Mouse (Mus musculus) right cerebral cortex, adult 18-20 months (tissue): ENCODE results near the gene Olfr671.
"Not testable (repeated sequence)": the region's sequence is repeated elsewhere in the genome, so short reads cannot be mapped to it uniquely, and the experiment has no call there.

Experiments
- DNase-seq: peaks from one replicate; pipeline ENCODE4 v3.0.0; 2022; ENCODE audit warnings: mixed read lengths

Olfr671 gene

DNA sequence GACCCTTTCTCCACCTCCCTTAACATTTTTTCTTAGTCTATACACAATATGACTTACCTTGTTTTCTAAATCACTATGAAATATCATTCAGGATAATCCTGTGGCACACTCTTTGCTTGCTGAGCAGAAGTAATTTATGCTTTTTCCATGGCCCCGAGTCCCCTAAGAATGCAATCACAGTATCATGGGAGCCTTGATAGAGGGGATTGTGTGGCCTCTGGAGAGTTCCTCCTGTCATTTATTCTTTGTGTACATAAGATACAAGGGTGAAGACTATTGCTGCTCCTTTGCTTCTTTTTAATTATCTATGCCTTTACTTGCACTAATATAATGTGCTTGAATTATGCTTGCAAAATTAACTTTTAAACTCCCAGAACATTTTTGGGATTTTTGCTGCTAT, at the start of gene Olfr671:
Gene Olfr671, minus strand, starts transcription at position 101 of the 400 bp plus-strand sequence.
- no peak for DNase-seq

DNA sequence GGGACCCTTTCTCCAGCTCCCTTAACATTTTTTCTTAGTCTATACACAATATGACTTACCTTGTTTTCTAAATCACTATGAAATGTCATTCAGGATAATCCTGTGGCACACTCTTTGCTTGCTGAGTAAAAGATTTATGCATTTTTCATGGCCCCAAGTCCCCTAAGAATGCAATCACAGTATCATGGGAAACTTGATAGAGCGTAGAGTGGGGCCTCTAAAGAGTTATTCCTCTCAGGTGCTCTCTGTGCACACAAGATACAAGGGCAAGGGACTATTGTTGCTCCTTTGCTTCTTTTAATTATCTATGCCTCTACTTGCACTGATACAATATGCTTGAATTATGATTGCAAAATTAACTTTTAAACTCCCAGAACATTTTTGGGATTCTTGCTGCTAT, 49.4 kb upstream of the Olfr671 start, which contains the start of gene Olfr675:
Gene Olfr675, minus strand, starts transcription at position 101 of the 400 bp plus-strand sequence.
- DNase-seq: no peak

DNA sequence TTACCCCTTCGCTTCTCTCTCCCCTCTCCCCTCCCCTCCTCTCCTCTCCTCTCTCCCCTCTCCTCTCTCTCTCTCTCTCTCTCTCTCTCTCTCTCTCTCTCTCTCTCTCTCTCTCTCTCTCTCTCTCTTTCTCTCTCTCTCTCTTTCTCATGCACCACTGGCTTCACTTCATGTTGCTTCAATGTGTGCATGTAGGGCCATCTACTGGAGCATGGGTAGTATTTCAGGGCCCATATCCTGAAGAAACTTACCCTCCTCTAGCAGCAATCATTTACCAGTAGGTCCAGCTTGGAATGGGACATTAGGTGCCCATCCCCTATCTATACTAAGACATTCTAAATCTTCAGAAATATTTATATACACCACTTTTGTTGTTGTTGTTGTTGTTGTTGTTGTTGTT, 43.6 kb upstream of the Olfr671 start:
- DNase-seq: no peak

DNA sequence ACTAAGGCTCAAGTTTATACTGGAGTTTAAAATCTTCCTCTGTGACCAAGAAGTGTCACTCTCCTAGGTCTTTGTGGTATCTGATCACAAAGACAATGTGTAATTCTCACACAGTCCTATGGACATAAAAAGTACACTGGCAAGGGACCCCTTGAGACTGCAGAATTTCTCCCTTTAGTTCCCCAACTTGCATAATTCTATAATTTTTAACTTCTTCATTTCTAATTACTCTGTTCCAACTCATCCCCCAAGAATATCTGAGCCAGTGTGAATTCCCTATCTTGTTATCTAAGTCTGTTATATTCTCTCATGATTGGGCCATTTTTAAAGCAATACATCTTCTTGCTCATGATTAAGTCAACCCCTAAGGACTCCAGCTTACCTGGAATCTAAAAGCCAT, 23.0 kb upstream of the Olfr671 start, which contains the start of gene Olfr672:
Gene Olfr672, minus strand, starts transcription at position 101 of the 400 bp plus-strand sequence.
- DNase-seq: no peak

DNA sequence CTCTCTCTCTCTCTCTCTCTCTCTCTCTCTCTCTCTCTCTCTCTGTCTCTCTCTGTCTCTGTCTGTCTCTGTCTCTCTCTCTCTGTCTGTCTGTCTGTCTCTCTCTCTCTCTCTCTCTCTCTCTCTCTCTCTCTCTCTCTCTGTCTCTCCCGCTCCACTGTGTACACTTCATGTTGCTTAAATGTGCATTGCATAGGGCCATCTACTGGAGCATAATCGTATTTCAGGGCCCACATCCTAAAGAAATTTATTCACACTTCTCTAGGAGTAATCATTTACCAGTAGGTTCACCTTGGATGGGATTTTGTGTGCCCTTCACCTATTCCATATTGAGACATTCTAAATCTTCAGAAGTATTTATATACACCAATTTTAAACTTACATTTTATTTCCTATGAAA, 6.4 kb downstream of the Olfr671 start:
- DNase-seq: not testable (repeated sequence)

DNA sequence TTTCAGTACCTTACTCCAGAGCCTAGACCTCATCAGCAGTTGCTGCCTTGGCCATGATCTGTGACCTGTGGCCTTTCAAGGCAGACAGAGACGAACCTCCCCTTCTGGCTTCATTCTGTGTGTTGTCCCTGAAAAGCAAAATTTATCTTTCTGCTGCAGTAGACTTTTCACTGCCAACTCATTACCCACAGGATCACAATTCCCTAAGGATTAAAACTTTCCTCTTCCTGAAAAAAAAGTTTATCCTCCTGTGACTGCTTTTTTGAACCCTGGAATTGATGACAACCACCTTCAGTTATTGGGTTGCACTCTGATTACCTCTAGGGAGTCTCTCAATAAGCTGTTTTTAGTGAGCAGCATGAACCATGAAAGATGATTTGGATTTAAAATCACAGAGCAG, 16.4 kb downstream of the Olfr671 start, which contains the start of gene Olfr670:
Gene Olfr670, minus strand, starts transcription at position 101 of the 400 bp plus-strand sequence.
- no peak for DNase-seq

DNA sequence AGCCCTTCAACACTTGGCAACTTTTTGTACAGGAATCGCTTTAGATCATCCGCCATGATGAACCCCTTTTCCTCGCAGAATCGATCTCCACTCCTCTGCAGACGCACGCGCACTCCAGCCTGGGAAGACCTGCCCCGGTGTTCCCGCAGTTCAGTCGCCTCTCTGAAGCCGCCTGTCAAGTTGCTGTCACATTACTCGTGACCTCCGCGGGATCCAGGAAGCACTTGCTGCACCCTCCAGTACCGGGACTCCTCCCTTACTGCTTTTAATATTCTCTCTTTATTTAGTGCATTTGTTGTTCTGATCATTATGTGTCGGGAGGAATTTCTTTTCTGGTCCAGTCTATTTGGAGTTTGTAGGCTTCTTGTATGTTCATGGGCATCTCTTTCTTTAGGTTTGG, 28.7 kb downstream of the Olfr671 start:
- not testable (repeated sequence) for DNase-seq

DNA sequence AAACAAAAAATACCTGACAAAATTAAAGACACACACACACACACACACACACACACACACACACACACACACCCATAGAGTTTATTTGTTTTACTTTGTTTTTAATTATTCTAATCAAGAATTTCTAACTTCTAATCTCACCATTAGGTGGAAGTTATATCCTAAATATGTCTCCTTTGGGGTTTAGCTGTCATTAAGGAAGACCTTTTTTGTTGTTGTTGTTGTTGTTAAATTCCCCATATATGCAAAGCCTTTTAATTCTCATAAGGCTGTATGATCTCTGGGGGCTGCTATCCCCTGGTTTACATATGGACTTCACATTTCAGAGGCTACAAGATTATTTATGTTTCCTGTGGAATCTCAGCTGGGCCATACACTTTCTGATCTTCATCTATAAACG, 45.0 kb downstream of the Olfr671 start, which contains the start of gene Olfr669:
Gene Olfr669, plus strand, starts transcription at position 301 of the 400 bp plus-strand sequence.
- DNase-seq: no peak

DNA sequence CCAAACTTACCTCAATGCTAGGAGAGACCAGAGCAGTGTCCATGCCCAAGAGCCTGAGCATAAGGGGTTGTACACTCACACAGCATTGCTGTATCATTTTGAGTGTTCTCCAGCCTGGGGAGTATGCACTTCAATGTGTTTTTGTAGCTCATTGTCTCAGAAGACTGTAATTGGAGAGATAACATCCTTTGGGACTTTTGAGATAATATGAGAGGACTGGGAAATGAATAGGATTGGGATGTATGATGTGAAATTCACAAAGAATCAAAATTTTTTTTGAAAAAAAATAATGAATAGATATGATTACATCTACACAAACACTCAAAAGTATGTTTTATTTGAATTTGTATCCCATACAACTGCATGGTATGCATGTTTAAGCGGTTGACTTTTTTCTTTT, 51.0 kb downstream of the Olfr671 start, which contains the start of gene Olfr668:
Gene Olfr668, minus strand, starts transcription at position 101 of the 400 bp plus-strand sequence.
- no peak for DNase-seq
